Mouse (Mus musculus): ENCODE measurements around the gene 4930523C07Rik.

Gene 4930523C07Rik

DNA sequence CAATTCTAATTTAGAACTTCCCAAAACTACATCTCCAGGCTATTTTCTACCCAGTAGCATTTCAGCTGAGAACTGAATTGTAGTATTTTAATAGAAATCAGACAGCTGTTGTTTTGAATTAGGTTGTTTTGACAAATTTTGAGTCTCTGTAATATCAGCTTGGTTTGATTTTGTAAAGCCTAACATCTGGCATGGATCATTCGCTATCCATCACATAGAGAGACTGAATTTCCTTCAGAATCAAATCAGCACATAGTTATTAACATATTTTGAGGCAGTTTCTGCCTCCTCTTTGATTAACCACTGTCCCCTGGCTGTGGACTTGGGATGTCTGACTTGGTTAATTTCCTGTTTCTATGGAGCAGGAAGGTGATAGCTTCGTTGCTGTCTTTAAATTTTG is 64.4 kb downstream of the 4930523C07Rik start:
- DNase-seq: no peak

DNA sequence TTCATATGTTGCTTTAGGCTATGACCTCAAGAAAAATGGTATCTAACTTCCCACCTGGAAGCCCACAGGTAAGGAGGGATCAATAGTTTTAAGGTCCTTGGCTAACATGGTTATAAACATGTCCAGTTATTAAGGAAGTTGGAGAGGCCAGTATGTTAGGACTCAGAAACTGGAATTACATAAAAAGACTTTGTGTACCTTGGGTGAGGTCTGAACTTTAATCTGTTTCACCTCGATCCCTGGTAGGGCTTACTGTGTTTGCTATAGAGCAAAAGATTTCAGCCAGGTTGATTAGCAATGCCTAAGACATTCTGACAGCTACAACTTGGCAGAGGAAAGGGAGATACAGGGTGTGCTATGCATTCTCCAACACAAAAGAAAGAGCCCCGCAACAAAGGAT is 79.8 kb downstream of the 4930523C07Rik start:
- no peak for DNase-seq
